Mouse (Mus musculus): Measurements from ENCODE around the gene 5330417C22Rik.

GRCm38 (mm10) chr3:108435701-108436379 lies 100.5 kb downstream of the 5330417C22Rik start:
- no peak for TF ChIP-seq POLR2A (IDR thresholded peaks at IDR 0.05; ENCODE audit: low read depth, low read length)
- TF ChIP-seq CTCF (IDR thresholded peaks at IDR 0.05; ENCODE audit: borderline replicate concordance, insufficient read depth, low read length): no peak
